Mouse (Mus musculus) mouse trophoblast stem cell (cell line): Measurements from ENCODE around the gene Actb.

Experiments used
- in situ Hi-C, 2 experiments: fragments of 300-500 bp; cut with MseI, MboI; formaldehyde crosslinking; loops; 2 replicates in 1 of 2; 3 replicates in 1 of 2; pipeline ENCODE4 v1.15.1; 2025

The Actb gene

GRCm38 (mm10) chr5:142879318-142880175, 27.0 kb downstream of the Actb start:
- in situ Hi-C loops, result no loop called here

GRCm38 (mm10) chr5:142878570-142878969, 28.0 kb downstream of the Actb start:
- in situ Hi-C loops, result no loop called here

GRCm38 (mm10) chr5:142877337-142878280, 28.9 kb downstream of the Actb start:
- in situ Hi-C loops, result no loop called here

GRCm38 (mm10) chr5:142876896-142877295, 29.7 kb downstream of the Actb start:
- in situ Hi-C loops, result no loop called here

- in situ Hi-C loops, result no loop called here
Measured at GRCm38 (mm10) chr5:142875513-142875905, 31.0 kb downstream of the Actb start.

- in situ Hi-C loops, result no loop called here
Measured at GRCm38 (mm10) chr5:142874791-142875512, 31.6 kb downstream of the Actb start.

GRCm38 (mm10) chr5:142873718-142874117, 32.8 kb downstream of the Actb start:
- in situ Hi-C loops, result no loop called here

GRCm38 (mm10) chr5:142871765-142872164, 34.8 kb downstream of the Actb start:
- in situ Hi-C loops, result no loop called here

GRCm38 (mm10) chr5:142869463-142869862, 37.1 kb downstream of the Actb start:
- in situ Hi-C loops, result no loop called here

GRCm38 (mm10) chr5:142857763-142858229, 48.8 kb downstream of the Actb start:
- in situ Hi-C loops, result no loop called here

- in situ Hi-C loops, result no loop called here
Measured at GRCm38 (mm10) chr5:142856408-142856807, 50.1 kb downstream of the Actb start.

- in situ Hi-C loops, result loop anchor here in 1 of 2 experiments (5.0 kb wide), 1 partner anchor 88 kb away; no protein-coding TSS in a partner anchor
Measured at GRCm38 (mm10) chr5:142854877-142855276, 51.7 kb downstream of the Actb start.

- in situ Hi-C loops, result loop anchor here in 1 of 2 experiments (5.0 kb wide), 1 partner anchor 86 kb away; no protein-coding TSS in a partner anchor
Measured at GRCm38 (mm10) chr5:142853585-142853984, 53.0 kb downstream of the Actb start.
